Comparison of ENCODE assay signal across 12 mouse cellular contexts in the genomic region with DNA sequence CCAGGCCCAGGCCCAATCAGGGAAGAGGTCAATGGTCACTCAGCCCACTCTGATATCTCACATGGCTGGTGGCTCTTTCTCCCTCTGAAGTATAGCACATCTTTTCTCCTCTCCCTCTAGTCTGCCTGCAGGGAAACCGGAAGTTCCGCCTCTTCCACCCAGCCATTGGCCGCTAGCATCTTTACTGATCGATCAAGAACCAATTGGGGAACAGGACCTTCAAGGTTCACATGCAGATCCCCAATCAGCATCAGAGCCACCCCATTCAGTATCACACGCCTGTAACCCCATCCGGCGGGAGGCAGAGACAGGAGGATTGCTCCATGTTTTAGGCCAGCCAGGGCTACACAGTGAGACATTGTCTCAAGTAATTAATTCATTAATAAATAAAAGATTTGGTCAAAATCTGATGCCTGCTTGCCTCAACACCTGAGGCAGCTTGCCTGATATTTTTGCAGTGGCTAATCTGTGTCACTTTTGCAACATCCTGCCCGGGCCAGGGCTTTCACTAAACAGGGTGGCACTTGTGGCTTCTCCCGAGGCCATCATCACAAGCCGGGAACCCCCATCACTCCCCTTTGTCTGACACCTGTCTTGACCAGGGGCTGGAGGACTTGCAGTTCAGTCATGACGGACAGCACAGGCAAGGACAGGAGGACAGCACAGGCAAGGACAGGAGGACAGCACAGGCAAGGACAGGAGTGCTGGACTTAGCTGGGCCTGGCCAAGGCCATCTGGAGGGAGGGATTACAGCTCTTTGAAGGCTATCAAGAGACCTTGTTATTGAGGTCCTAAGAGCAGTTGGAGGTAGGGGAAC. TPM values are rescaled to one million over a fixed set of nuclear protein-coding genes. Genes with fewer than 3 reads are reported as not detected.
DNase-seq lines count a peak whose midpoint lies in the region; ATAC-seq and TF ChIP-seq lines count a peak whose summit lies in the region.
"Had no signal": no experiment of that assay in that cellular context is flagged by ENCODE, and none has a peak within 500 bp of the region (broad histone marks: within the 10 kb centered on the region; RNA-seq: fewer than 3 reads in every experiment).

No protein-coding gene starts in this region.

- no peaks in the 10 kb centered on the region for H3K9me3 ChIP-seq in forebrain, embryonic 10.5 days
- no peaks in the 10 kb centered on the region for H3K9me3 ChIP-seq in forebrain, embryonic 16.5 days (ENCODE audit: control insufficient read depth, low read length)
- no peaks in the 10 kb centered on the region for H3K9me3 ChIP-seq in MEL (replicated peaks; ENCODE audit: insufficient read depth, low read length)
- H3K9me3 ChIP-seq in forebrain, postnatal 0 days (ENCODE audit: low read length): no peaks in the 10 kb centered on the region
- H3K9me3 ChIP-seq: embryonic facial prominence, embryonic 15.5 days had no signal

- DNase-seq in forebrain, embryonic 10.5 days (ENCODE audit: extremely low spot score, low spot score): peak; percentile 34
- peak; percentile 48 for DNase-seq in 3T3-L1 (ENCODE audit: low read depth, low spot score)
- peak; percentile 91 for DNase-seq in MEL (ENCODE audit: low read depth, low spot score)
- no peak for DNase-seq in forebrain, postnatal 0 days
- no peak for DNase-seq in layer of hippocampus, adult 8-10 months (ENCODE audit: low spot score in 2 of 2)
- DNase-seq in left cerebral cortex, postnatal 14 days (ENCODE audit: low spot score in 2 of 2): no peak
- no peak for DNase-seq in left cerebral cortex, adult 2 months (ENCODE audit: extremely low spot score in 1 of 2, low spot score in 2 of 2)

- H3K9ac ChIP-seq in forebrain, embryonic 16.5 days (replicated peaks; ENCODE audit: low read depth, low read length): no peak overlapping the region
- no peak overlapping the region for H3K9ac ChIP-seq in MEL (ENCODE audit: control insufficient read depth, low read depth, low read length, poor library complexity, severe bottlenecking)
- no peak overlapping the region for H3K9ac ChIP-seq in forebrain, postnatal 0 days
- H3K9ac ChIP-seq: embryonic facial prominence, embryonic 15.5 days had no signal

- no peak overlapping the region for H3K4me3 ChIP-seq in forebrain, embryonic 10.5 days
- H3K4me3 ChIP-seq in forebrain, embryonic 16.5 days (replicated peaks; ENCODE audit: low read length): no peak overlapping the region
- peak overlapping the region in 1 of 2 experiments; percentile 16; a peak in 1 of 4 replicates for H3K4me3 ChIP-seq in MEL (ENCODE audit: control insufficient read depth in 1 of 2, insufficient read depth in 1 of 2, low read depth in 2 of 2, low read length in 2 of 2)
- no peak overlapping the region for H3K4me3 ChIP-seq in forebrain, postnatal 0 days (ENCODE audit: low read depth, low read length)
- no peak overlapping the region for H3K4me3 ChIP-seq in left cerebral cortex, adult 2 months
- H3K4me3 ChIP-seq: embryonic facial prominence, embryonic 15.5 days had no signal

- H3K79me2 ChIP-seq in MEL (ENCODE audit: control insufficient read depth, insufficient read depth, low read length, poor library complexity): no peaks in the 10 kb centered on the region

- peaks cover 6% of the 10 kb centered on the region; the same call in 1 of the 2 replicates for H3K27me3 ChIP-seq in forebrain, embryonic 10.5 days (ENCODE audit: poor library complexity, severe bottlenecking)
- no peaks in the 10 kb centered on the region for H3K27me3 ChIP-seq in forebrain, embryonic 16.5 days (replicated peaks; ENCODE audit: control insufficient read depth, insufficient read depth, low read length)
- H3K27me3 ChIP-seq in MEL (ENCODE audit: control insufficient read depth in 1 of 2, insufficient read depth in 2 of 2, low read length in 2 of 2): no peaks in the 10 kb centered on the region
- no peaks in the 10 kb centered on the region for H3K27me3 ChIP-seq in forebrain, postnatal 0 days (ENCODE audit: insufficient read depth, low read length)
- H3K27me3 ChIP-seq: embryonic facial prominence, embryonic 15.5 days; Patski had no signal

- no peak for TF ChIP-seq EP300 in MEL (IDR thresholded peaks at IDR 0.05; ENCODE audit: low read depth in 1 of 2, low read length in 2 of 2)

- no peak overlapping the region for H3K27ac ChIP-seq in forebrain, embryonic 10.5 days
- no peak overlapping the region for H3K27ac ChIP-seq in forebrain, embryonic 16.5 days (ENCODE audit: low read length)
- H3K27ac ChIP-seq in MEL (ENCODE audit: control insufficient read depth, low read depth, low read length): no peak overlapping the region
- H3K27ac ChIP-seq in forebrain, postnatal 0 days (ENCODE audit: low read depth, low read length): no peak overlapping the region
- no peak overlapping the region for H3K27ac ChIP-seq in left cerebral cortex, adult 2 months
- H3K27ac ChIP-seq: embryonic facial prominence, embryonic 15.5 days had no signal

- H3K36me3 ChIP-seq in forebrain, embryonic 10.5 days (replicated peaks): peaks cover under 1% of the 10 kb centered on the region; the same call in 1 of the 2 replicates
- H3K36me3 ChIP-seq in forebrain, embryonic 16.5 days (ENCODE audit: control insufficient read depth, insufficient read depth): no peaks in the 10 kb centered on the region
- no peaks in the 10 kb centered on the region for H3K36me3 ChIP-seq in MEL (ENCODE audit: control insufficient read depth in 1 of 2, insufficient read depth in 2 of 2, low read length in 2 of 2)
- H3K36me3 ChIP-seq in forebrain, postnatal 0 days (ENCODE audit: insufficient read depth): no peaks in the 10 kb centered on the region

- no peak for TF ChIP-seq CTCF in MEL (IDR thresholded peaks at IDR 0.05 in 2 of 3, conservative IDR thresholded peaks at IDR 0.05 in 1 of 3; ENCODE audit: control insufficient read depth in 1 of 3, insufficient read depth in 1 of 3, low read depth in 2 of 3, low read length in 3 of 3, poor library complexity in 1 of 3, severe bottlenecking in 1 of 3)
- TF ChIP-seq CTCF in forebrain, postnatal 0 days (IDR thresholded peaks at IDR 0.05; ENCODE audit: low read depth): no peak
- no peak for TF ChIP-seq CTCF in left cerebral cortex, adult 2 months (IDR thresholded peaks at IDR 0.05)

- H3K4me1 ChIP-seq in forebrain, embryonic 10.5 days: peaks cover under 1% of the 10 kb centered on the region; the same call in 1 of the 2 replicates
- no peaks in the 10 kb centered on the region for H3K4me1 ChIP-seq in forebrain, embryonic 16.5 days (replicated peaks; ENCODE audit: control insufficient read depth, insufficient read depth, low read length)
- 0 out of 4 replicates have a peak, but pooled peaks cover 0 to 4% of the 10 kb centered on the region in 2 experiments for H3K4me1 ChIP-seq in MEL (ENCODE audit: control insufficient read depth in 1 of 2, insufficient read depth in 2 of 2, low read length in 2 of 2)
- no peaks in the 10 kb centered on the region for H3K4me1 ChIP-seq in forebrain, postnatal 0 days (ENCODE audit: insufficient read depth)
- H3K4me1 ChIP-seq: embryonic facial prominence, embryonic 15.5 days had no signal

- intact Hi-C loops in left cerebral cortex, postnatal 14 days (cut with DNase I): no loop called here
- intact Hi-C loops in left cerebral cortex, adult 2 months (cut with DNase I): no loop called here

- WGBS in forebrain, embryonic 10.5 days: 84% methylated on average over 11 of the region's 11 CpGs
- 88% methylated on average over 11 of the region's 11 CpGs for WGBS in forebrain, embryonic 16.5 days
- WGBS in forebrain, postnatal 0 days: 88% methylated on average over 11 of the region's 11 CpGs

- TF ChIP-seq POLR2A in MEL (IDR thresholded peaks at IDR 0.05; ENCODE audit: control insufficient read depth in 1 of 2, insufficient read depth in 1 of 2, low read depth in 1 of 2, low read length in 2 of 2, poor library complexity in 1 of 2): peak; percentile 22 to 58; a peak in 2 of 4 replicates

- ATAC-seq in forebrain, embryonic 16.5 days: no peak
- ATAC-seq in forebrain, postnatal 0 days: peak; percentile 44; the same call in 1 of the 2 replicates
- ATAC-seq: Patski had no signal

- no peak for TF ChIP-seq RAD21 in MEL (IDR thresholded peaks at IDR 0.05; ENCODE audit: low read depth, low read length)

- H3K4me2 ChIP-seq in forebrain, embryonic 16.5 days (ENCODE audit: low read length): no peak overlapping the region
- H3K4me2 ChIP-seq in forebrain, postnatal 0 days (ENCODE audit: low read depth): no peak overlapping the region
- H3K4me2 ChIP-seq: embryonic facial prominence, embryonic 15.5 days had no signal

RNA-seq across cellular contexts. Expression of gene Arid5a, which starts 7.6 kb away (rescaled TPM):
- polyA plus RNA-seq in forebrain, embryonic 10.5 days (2016; fragmentation: Nextera tagmentation; extraction: Ambion mirVana): 2.9 TPM in 2 replicates
- 3.8 and 4.7 TPM in 2 replicates for polyA plus RNA-seq in forebrain, embryonic 16.5 days (2015; fragmentation: Nextera tagmentation; extraction: Ambion mirVana)
- 4.2 and 6.4 TPM in 2 replicates for total RNA-seq in MEL (2012; rRNA removed)
- polyA plus RNA-seq in MEL (2012; ENCODE audit: insufficient read depth in 1 of 2, insufficient read length in 2 of 2, low read depth in 1 of 2, low replicate concordance in 2 of 2, missing spikeins in 1 of 2): 1 to 10 TPM in 1 of 2 experiments, not detected in 1; 9.0 TPM
- 3.9 and 9.8 TPM in 2 replicates for total RNA-seq in forebrain, postnatal 0 days (2014; rRNA removed)
- polyA plus RNA-seq in forebrain, postnatal 0 days (2015; fragmentation: Nextera tagmentation; extraction: Ambion mirVana): 2.2 and 3.4 TPM in 2 replicates
- 10 to 100 TPM; 18.1 to 22.0 (median 18.8) TPM for total RNA-seq in layer of hippocampus, adult 8-10 months (2022)
- 10 to 100 TPM; 14.7 to 16.9 TPM for total RNA-seq in left cerebral cortex, postnatal 14 days (2021)
- 10 to 100 TPM; 16.1 to 23.5 TPM for total RNA-seq in left cerebral cortex, adult 2 months (2021)

RNA-seq across cellular contexts. Expression of gene Neurl3, which starts 40.7 kb away (rescaled TPM):
- polyA plus RNA-seq in forebrain, embryonic 10.5 days (2016; fragmentation: Nextera tagmentation; extraction: Ambion mirVana): 0.32 and 0.37 TPM in 2 replicates
- 0.41 and 0.47 TPM in 2 replicates for polyA plus RNA-seq in forebrain, embryonic 16.5 days (2015; fragmentation: Nextera tagmentation; extraction: Ambion mirVana)
- total RNA-seq in MEL (2012; rRNA removed): 0.92 and 1.3 TPM in 2 replicates
- polyA plus RNA-seq in MEL (2012; ENCODE audit: insufficient read depth in 1 of 2, insufficient read length in 2 of 2, low read depth in 1 of 2, low replicate concordance in 2 of 2, missing spikeins in 1 of 2): 1 to 10 TPM in 1 of 2 experiments, not detected in 1; 3.3 TPM
- 0.43 and 0.54 TPM in 2 replicates for total RNA-seq in forebrain, postnatal 0 days (2014; rRNA removed)
- polyA plus RNA-seq in forebrain, postnatal 0 days (2015; fragmentation: Nextera tagmentation; extraction: Ambion mirVana): 0.53 and 0.85 TPM in 2 replicates
- 1 to 10 TPM in 2 of 4 experiments, under 1 TPM in 2; 0.41 to 3.4 (median 1.2) TPM for total RNA-seq in layer of hippocampus, adult 8-10 months (2022)
- total RNA-seq in left cerebral cortex, postnatal 14 days (2021): under 1 TPM; 0.26 to 0.61 TPM
- under 1 TPM; 0.40 to 0.50 TPM for total RNA-seq in left cerebral cortex, adult 2 months (2021)

RNA-seq across cellular contexts. Expression of gene Kansl3, which starts 53.8 kb away (rescaled TPM):
- polyA plus RNA-seq in forebrain, embryonic 10.5 days (2016; fragmentation: Nextera tagmentation; extraction: Ambion mirVana): 50.6 TPM in 2 replicates
- polyA plus RNA-seq in forebrain, embryonic 16.5 days (2015; fragmentation: Nextera tagmentation; extraction: Ambion mirVana): 36.1 and 43.0 TPM in 2 replicates
- 26.4 and 29.0 TPM in 2 replicates for total RNA-seq in MEL (2012; rRNA removed)
- polyA plus RNA-seq in MEL (2012; ENCODE audit: insufficient read depth in 1 of 2, insufficient read length in 2 of 2, low read depth in 1 of 2, low replicate concordance in 2 of 2, missing spikeins in 1 of 2): 10 to 100 TPM; 45.6 to 55.4 TPM
- total RNA-seq in forebrain, postnatal 0 days (2014; rRNA removed): 43.9 and 53.6 TPM in 2 replicates
- polyA plus RNA-seq in forebrain, postnatal 0 days (2015; fragmentation: Nextera tagmentation; extraction: Ambion mirVana): 18.6 and 27.8 TPM in 2 replicates
- 10 to 100 TPM; 60.0 to 93.5 (median 78.2) TPM for total RNA-seq in layer of hippocampus, adult 8-10 months (2022)
- 10 to 100 TPM; 59.4 to 65.3 TPM for total RNA-seq in left cerebral cortex, postnatal 14 days (2021)
- 10 to 100 TPM; 60.7 to 66.0 TPM for total RNA-seq in left cerebral cortex, adult 2 months (2021)

RNA-seq across cellular contexts. Expression of gene Fer1l5, which starts 56.9 kb away (rescaled TPM):
- 1.4 and 1.8 TPM in 2 replicates for polyA plus RNA-seq in forebrain, embryonic 10.5 days (2016; fragmentation: Nextera tagmentation; extraction: Ambion mirVana)
- 2.0 and 3.2 TPM in 2 replicates for polyA plus RNA-seq in forebrain, embryonic 16.5 days (2015; fragmentation: Nextera tagmentation; extraction: Ambion mirVana)
- total RNA-seq in MEL (2012; rRNA removed): 0.13 TPM in 1 of 2 replicates, not detected in the other
- polyA plus RNA-seq in MEL (2012; ENCODE audit: insufficient read depth in 1 of 2, insufficient read length in 2 of 2, low read depth in 1 of 2, low replicate concordance in 2 of 2, missing spikeins in 1 of 2): 1 to 10 TPM in 1 of 2 experiments, not detected in 1; 2.3 TPM
- total RNA-seq in forebrain, postnatal 0 days (2014; rRNA removed): 0.15 TPM in 1 of 2 replicates, not detected in the other
- 1.0 and 1.2 TPM in 2 replicates for polyA plus RNA-seq in forebrain, postnatal 0 days (2015; fragmentation: Nextera tagmentation; extraction: Ambion mirVana)
- not detected for total RNA-seq in layer of hippocampus, adult 8-10 months (2022)
- total RNA-seq in left cerebral cortex, postnatal 14 days (2021): not detected
- not detected for total RNA-seq in left cerebral cortex, adult 2 months (2021)
- total RNA-seq: hematopoietic stem cell, adult 5-6 weeks; left cerebral cortex, adult 8-10 months had no signal

Comparison
In these comparisons a context has a peak if more than half of its experiments do, and no peak if none do; other contexts are left out.
1. DNase-seq: peak in forebrain, embryonic 10.5 days (single experiment), 3T3-L1 (single experiment) and MEL (single experiment); none in forebrain, postnatal 0 days (single experiment), layer of hippocampus, adult 8-10 months (0 of 2), left cerebral cortex, postnatal 14 days (0 of 2) and left cerebral cortex, adult 2 months (0 of 2).